ENCODE assay signal across 8 mouse cellular contexts in genomic region chr11:100938112-100938511, GRCm38 (mm10). TPM values are rescaled to one million over a fixed set of nuclear protein-coding genes. Genes with fewer than 3 reads are reported as not detected.
DNase-seq lines count a peak whose midpoint lies in the region; ATAC-seq and TF ChIP-seq lines count a peak whose summit lies in the region.

No protein-coding gene starts in this region.

- TF ChIP-seq EP300 in heart, postnatal 0 days (IDR thresholded peaks at IDR 0.05; ENCODE audit: low read depth), result no peak

- H3K4me2 ChIP-seq in heart, postnatal 0 days (ENCODE audit: low read depth, low read length), result peak overlapping the region; percentile 73
- peak overlapping the region; percentile 82 for H3K4me2 ChIP-seq in limb, embryonic 15.5 days
- H3K4me2 ChIP-seq in midbrain, postnatal 0 days (ENCODE audit: low read depth, low read length, poor library complexity, severe bottlenecking), result peak overlapping the region; percentile 74

- no peak for TF ChIP-seq POLR2A in brain, embryonic 14.5 days (IDR thresholded peaks at IDR 0.05; ENCODE audit: borderline replicate concordance, extremely low read depth, insufficient read depth, insufficient read length, poor library complexity, severe bottlenecking)

- no peaks in the 10 kb centered on the region for H3K9me3 ChIP-seq in heart, postnatal 0 days (replicated peaks; ENCODE audit: control insufficient read depth, low read length)
- no peaks in the 10 kb centered on the region for H3K9me3 ChIP-seq in limb, embryonic 15.5 days
- H3K9me3 ChIP-seq in midbrain, postnatal 0 days (ENCODE audit: low read length), result no peaks in the 10 kb centered on the region

- H3K9ac ChIP-seq in heart, postnatal 0 days (replicated peaks; ENCODE audit: low read depth, low read length), result peak overlapping the region; percentile 97; the same call in 1 of the 2 replicates
- no peak overlapping the region for H3K9ac ChIP-seq in limb, embryonic 15.5 days
- no peak overlapping the region for H3K9ac ChIP-seq in midbrain, postnatal 0 days (replicated peaks; ENCODE audit: low read length, poor library complexity, severe bottlenecking)

- peak overlapping the region; percentile 99 for H3K4me3 ChIP-seq in heart, postnatal 0 days (ENCODE audit: low read depth, low read length)
- H3K4me3 ChIP-seq in limb, embryonic 15.5 days, result peak overlapping the region; percentile 76
- H3K4me3 ChIP-seq in midbrain, postnatal 0 days (ENCODE audit: low read depth, low read length), result peak overlapping the region; percentile 88

- TF ChIP-seq CTCF in brain, embryonic 14.5 days (IDR thresholded peaks at IDR 0.05; ENCODE audit: borderline replicate concordance, extremely low read depth, insufficient read depth, insufficient read length), result no peak
- TF ChIP-seq CTCF in heart, postnatal 0 days (IDR thresholded peaks at IDR 0.05; ENCODE audit: low read depth), result no peak
- TF ChIP-seq CTCF in midbrain, postnatal 0 days (IDR thresholded peaks at IDR 0.05), result no peak

- 0 out of 2 replicates have a peak, but pooled peaks cover 4% of the 10 kb centered on the region for H3K36me3 ChIP-seq in heart, postnatal 0 days (replicated peaks; ENCODE audit: control insufficient read depth, insufficient read depth, low read length)
- no peaks in the 10 kb centered on the region for H3K36me3 ChIP-seq in limb, embryonic 15.5 days
- no peaks in the 10 kb centered on the region for H3K36me3 ChIP-seq in midbrain, postnatal 0 days (ENCODE audit: insufficient read depth, low read length)

- H3K27me3 ChIP-seq in heart, postnatal 0 days (ENCODE audit: control insufficient read depth, insufficient read depth, low read length), result no peaks in the 10 kb centered on the region
- no peaks in the 10 kb centered on the region for H3K27me3 ChIP-seq in limb, embryonic 15.5 days
- no peaks in the 10 kb centered on the region for H3K27me3 ChIP-seq in midbrain, postnatal 0 days (ENCODE audit: insufficient read depth, low read length)

- peaks cover 31% of the 10 kb centered on the region for H3K4me1 ChIP-seq in heart, postnatal 0 days (ENCODE audit: control insufficient read depth, insufficient read depth)
- peaks cover 32% of the 10 kb centered on the region for H3K4me1 ChIP-seq in limb, embryonic 15.5 days
- no peaks in the 10 kb centered on the region for H3K4me1 ChIP-seq in midbrain, postnatal 0 days (ENCODE audit: insufficient read depth, low read length)

- ATAC-seq in heart, postnatal 0 days (ENCODE audit: insufficient read depth, low read depth), result no peak
- no peak for ATAC-seq in limb, embryonic 15.5 days (ENCODE audit: insufficient number of reproducible peaks, low FRiP score, low TSS enrichment, low read depth)
- no peak for ATAC-seq in midbrain, postnatal 0 days (ENCODE audit: low FRiP score)

- DNase-seq in layer of hippocampus, adult 9-10 months (ENCODE audit: low spot score), result peak; percentile 50
- no peak for DNase-seq in layer of hippocampus, postnatal 36 days
- DNase-seq in brain, embryonic 14.5 days (ENCODE audit: low read depth), result peak; percentile 77
- peak; percentile 43 for DNase-seq in heart, postnatal 0 days (ENCODE audit: low spot score)
- DNase-seq in midbrain, postnatal 0 days (ENCODE audit: low spot score), result peak; percentile 30
- no peak for DNase-seq in retina, embryonic 14.5 days (ENCODE audit: low spot score)
- no peak for DNase-seq in c-Kit-positive CD71-positive TER-119-positive erythroid progenitor cells, embryonic 14.5 days (ENCODE audit: low spot score)

- H3K27ac ChIP-seq in heart, postnatal 0 days (ENCODE audit: low read depth), result peak overlapping the region; percentile 98; the same call in 1 of the 2 replicates
- H3K27ac ChIP-seq in limb, embryonic 15.5 days, result peak overlapping the region; percentile 96; the same call in 1 of the 2 replicates
- H3K27ac ChIP-seq in midbrain, postnatal 0 days (ENCODE audit: low read depth, low read length), result no peak overlapping the region

- 10% methylated on average over 5 of the region's 5 CpGs for WGBS in heart, postnatal 0 days
- WGBS in limb, embryonic 15.5 days, result 7% methylated on average over 5 of the region's 5 CpGs
- WGBS in midbrain, postnatal 0 days, result 27% methylated on average over 5 of the region's 5 CpGs

RNA-seq across cellular contexts. Expression of gene Stat3, which starts 1.2 kb away (rescaled TPM):
- 10 to 100 TPM; 34.2 to 44.7 TPM for total RNA-seq in layer of hippocampus, postnatal 36 days (2021)
- polyA plus RNA-seq in brain, embryonic 14.5 days (2012; rRNA removed), result 29.1 and 36.9 TPM in 2 replicates
- total RNA-seq in heart, postnatal 0 days (2014; rRNA removed; ENCODE audit: low replicate concordance), result 105 and 128 TPM in 2 replicates
- polyA plus RNA-seq in heart, postnatal 0 days (2015; fragmentation: Nextera tagmentation; extraction: Ambion mirVana), result 53.5 and 65.7 TPM in 2 replicates
- polyA plus RNA-seq in limb, embryonic 15.5 days (2015; fragmentation: Nextera tagmentation; extraction: Ambion mirVana), result 72.9 and 85.2 TPM in 2 replicates
- 37.8 and 47.1 TPM in 2 replicates for total RNA-seq in midbrain, postnatal 0 days (2014; rRNA removed)
- polyA plus RNA-seq in midbrain, postnatal 0 days (2015; fragmentation: Nextera tagmentation; extraction: Ambion mirVana), result 34.2 and 40.8 TPM in 2 replicates

RNA-seq across cellular contexts. Expression of gene Cavin1, which starts 32.6 kb away (rescaled TPM):
- 10 to 100 TPM; 12.4 to 14.5 TPM for total RNA-seq in layer of hippocampus, postnatal 36 days (2021)
- 10.5 and 24.4 TPM in 2 replicates for polyA plus RNA-seq in brain, embryonic 14.5 days (2012; rRNA removed)
- 274 and 305 TPM in 2 replicates for total RNA-seq in heart, postnatal 0 days (2014; rRNA removed; ENCODE audit: low replicate concordance)
- 401 and 442 TPM in 2 replicates for polyA plus RNA-seq in heart, postnatal 0 days (2015; fragmentation: Nextera tagmentation; extraction: Ambion mirVana)
- polyA plus RNA-seq in limb, embryonic 15.5 days (2015; fragmentation: Nextera tagmentation; extraction: Ambion mirVana), result 368 and 413 TPM in 2 replicates
- 24.8 and 26.0 TPM in 2 replicates for total RNA-seq in midbrain, postnatal 0 days (2014; rRNA removed)
- polyA plus RNA-seq in midbrain, postnatal 0 days (2015; fragmentation: Nextera tagmentation; extraction: Ambion mirVana), result 46.0 and 47.5 TPM in 2 replicates

Comparison
In these comparisons a context has a peak if more than half of its experiments do, and no peak if none do; other contexts are left out.
1. DNase-seq: peak in layer of hippocampus, adult 9-10 months (single experiment), brain, embryonic 14.5 days (single experiment), heart, postnatal 0 days (single experiment) and midbrain, postnatal 0 days (single experiment); none in layer of hippocampus, postnatal 36 days (0 of 2), retina, embryonic 14.5 days (single experiment) and c-Kit-positive CD71-positive TER-119-positive erythroid progenitor cells, embryonic 14.5 days (single experiment).
2. Peak in every context shown above with its lines, with median percentiles within 50 percentile points of each other: H3K4me2 ChIP-seq and H3K4me3 ChIP-seq.